Mouse (Mus musculus): ENCODE measurements around the gene Vezf1. TPM values are rescaled to one million over a fixed set of nuclear protein-coding genes. Genes with fewer than 3 reads are reported as not detected.

Gene Vezf1
- total and polyA plus RNA-seq, 3 experiments: 7.4 to 11.4 (median 9.8) TPM

DNA sequence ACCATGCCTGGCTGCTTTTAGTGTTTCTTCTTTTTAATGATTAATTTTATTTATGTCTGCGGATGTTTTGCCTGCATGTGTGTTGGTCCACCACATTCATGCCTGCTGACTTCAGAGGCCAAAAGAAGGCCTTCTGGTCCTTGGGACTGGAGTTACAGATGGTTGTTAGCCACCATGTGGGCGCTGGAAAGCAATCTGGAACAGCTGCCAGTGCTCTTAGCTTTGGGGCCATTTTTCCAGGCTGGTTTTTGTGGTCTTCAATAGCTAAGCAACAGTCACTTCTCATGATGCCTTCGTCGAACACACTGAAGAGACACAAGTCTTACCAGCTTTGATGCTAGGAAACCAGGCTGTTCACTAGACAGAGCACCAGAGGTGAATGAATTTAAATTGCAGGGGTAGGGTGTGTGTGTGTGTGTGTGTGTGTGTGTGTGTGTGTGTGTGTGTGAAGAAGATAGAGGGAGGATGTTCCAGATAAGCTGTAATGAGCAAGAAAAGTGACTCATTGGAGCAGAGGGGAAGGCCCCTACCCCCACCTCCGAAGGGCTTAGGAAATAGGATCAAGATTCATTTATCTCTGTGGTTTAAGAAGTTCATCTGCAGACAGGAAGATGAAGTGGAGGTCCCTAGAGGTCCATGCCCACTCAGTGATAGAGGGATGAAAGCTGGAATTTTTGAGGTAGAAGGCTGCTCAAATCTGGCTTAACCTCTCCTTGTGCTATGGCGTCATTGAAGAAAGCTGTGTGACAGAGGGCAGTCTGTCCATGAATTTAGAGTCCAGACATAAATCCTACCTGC is 37.6 kb downstream of the Vezf1 start (continued):
- TF ChIP-seq POLR2AphosphoS2 (IDR thresholded peaks at IDR 0.05; ENCODE audit: low read depth, low read length): no peak

DNA sequence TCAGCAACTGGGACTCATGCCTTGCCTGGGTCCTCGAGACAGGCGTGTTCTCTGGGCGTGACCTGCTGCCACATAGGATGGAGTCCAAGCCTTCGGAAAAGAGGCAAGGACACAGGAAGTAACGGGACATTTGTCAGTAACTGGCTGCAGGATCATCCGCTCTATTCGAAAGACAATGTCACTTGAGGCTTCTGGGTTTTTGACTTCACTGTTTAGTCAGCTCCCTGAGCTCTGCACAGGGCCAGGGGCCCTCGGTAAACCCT is 38.1 kb downstream of the Vezf1 start:
- dilution Hi-C loops (cut with MboI; ENCODE audit: extremely low pct_ligation_motif_present, extremely low pct_unique_long_range_greater_than_20kb, low sequenced_read_pairs) (no loop called here), in situ Hi-C loops (cut with MboI; ENCODE audit: low pct_ligation_motif_present, low pct_unique_long_range_greater_than_20kb, low sequenced_read_pairs) (no loop called here)
- H3K4me2 ChIP-seq (ENCODE audit: insufficient read depth, low read depth, poor library complexity, severe bottlenecking): no peak overlapping the region
- no peak overlapping the region for H3K27ac ChIP-seq (ENCODE audit: insufficient read depth, low read depth)
- peaks cover 51 to 85% of the 10 kb centered on the region in 2 experiments for H3K4me1 ChIP-seq (ENCODE audit: control insufficient read depth in 1 of 2, insufficient read depth in 2 of 2)
- H3K36me3 ChIP-seq (replicated peaks in 1 of 2; ENCODE audit: control insufficient read depth in 1 of 2, insufficient read depth in 1 of 2, low read length in 1 of 2): no peaks in the 10 kb centered on the region
- H3K9ac ChIP-seq (ENCODE audit: insufficient read depth, low read depth): no peak overlapping the region
- H3K4me3 ChIP-seq (replicated peaks in 1 of 3; ENCODE audit: low read depth in 2 of 3, low read length in 2 of 3, poor library complexity in 1 of 3): no peak overlapping the region
- no peaks in the 10 kb centered on the region for H3K9me3 ChIP-seq (replicated peaks; ENCODE audit: low read length)
- DNase-seq (ENCODE audit: extremely low read depth): no peak
- no peaks in the 10 kb centered on the region for H3K79me2 ChIP-seq (replicated peaks; ENCODE audit: control insufficient read depth, extremely low read depth, insufficient read depth, poor library complexity, severe bottlenecking)
- TF ChIP-seq ZMIZ1 (IDR thresholded peaks at IDR 0.05; ENCODE audit: low read depth, low read length) (no peak), MAX (IDR thresholded peaks at IDR 0.05; ENCODE audit: low read length) (no peak), CHD1 (IDR thresholded peaks at IDR 0.05; ENCODE audit: low read depth, low read length) (no peak), KAT2A (IDR thresholded peaks at IDR 0.05; ENCODE audit: insufficient replicate concordance, low read length) (no peak), IRF4 (IDR thresholded peaks at IDR 0.05; ENCODE audit: low read depth, low read length) (no peak), HCFC1 (IDR thresholded peaks at IDR 0.05; ENCODE audit: low read depth, low read length) (no peak), RCOR1 (conservative IDR thresholded peaks at IDR 0.05; ENCODE audit: low read depth, low read length) (no peak), UBTF (IDR thresholded peaks at IDR 0.05; ENCODE audit: low read depth, low read length) (no peak), TCF12 (IDR thresholded peaks at IDR 0.05; ENCODE audit: low read depth, low read length) (no peak), USF2 (conservative IDR thresholded peaks at IDR 0.05; ENCODE audit: low read depth, low read length) (no peak), SIN3A (IDR thresholded peaks at IDR 0.05; ENCODE audit: low read length) (no peak), RAD21 (IDR thresholded peaks at IDR 0.05; ENCODE audit: low read depth, low read length) (no peak), CTCF (conservative IDR thresholded peaks at IDR 0.05 in 1 of 2, IDR thresholded peaks at IDR 0.05 in 1 of 2; ENCODE audit: low read depth in 2 of 2, low read length in 2 of 2) (no peak), USF1 (IDR thresholded peaks at IDR 0.05; ENCODE audit: low read depth, low read length) (no peak), MEF2A (IDR thresholded peaks at IDR 0.05; ENCODE audit: borderline replicate concordance, low read depth, low read length) (no peak), MAFK (IDR thresholded peaks at IDR 0.05; ENCODE audit: insufficient replicate concordance, low read length) (no peak)
- H3K27me3 ChIP-seq (replicated peaks): peaks cover 36% of the 10 kb centered on the region

DNA sequence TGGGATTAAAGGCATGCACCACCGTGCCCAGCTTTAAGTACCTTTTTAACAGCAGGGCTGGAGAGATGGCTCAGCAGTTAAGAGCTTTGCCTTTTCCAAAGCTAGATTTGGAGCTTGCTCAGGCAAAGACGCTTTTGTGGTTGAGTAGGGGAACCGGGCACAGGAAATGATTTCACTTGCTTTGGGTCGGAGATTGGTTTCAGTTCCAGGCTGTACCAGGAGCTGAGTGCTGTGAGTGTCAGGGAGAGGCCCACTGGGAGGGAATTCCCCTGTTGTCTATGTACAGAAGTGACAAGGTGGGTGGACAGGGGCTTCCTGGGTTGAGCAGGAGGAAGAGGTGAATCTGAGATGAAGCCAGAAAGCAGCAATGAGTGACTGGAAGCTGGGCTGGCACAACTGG is 39.3 kb downstream of the Vezf1 start:
- dilution Hi-C loops (cut with MboI; ENCODE audit: extremely low pct_ligation_motif_present, extremely low pct_unique_long_range_greater_than_20kb, low sequenced_read_pairs) (no loop called here), in situ Hi-C loops (cut with MboI; ENCODE audit: low pct_ligation_motif_present, low pct_unique_long_range_greater_than_20kb, low sequenced_read_pairs) (no loop called here)
- Histone ChIP-seq H3K79me2 (replicated peaks; ENCODE audit: control insufficient read depth, extremely low read depth, insufficient read depth, poor library complexity, severe bottlenecking) (no peaks in the 10 kb centered on the region), H3K27ac (ENCODE audit: insufficient read depth, low read depth) (no peak overlapping the region), H3K4me3 (replicated peaks in 1 of 3; ENCODE audit: low read depth in 2 of 3, low read length in 2 of 3, poor library complexity in 1 of 3) (no peak overlapping the region), H3K9me3 (replicated peaks; ENCODE audit: low read length) (no peaks in the 10 kb centered on the region), H3K9ac (ENCODE audit: insufficient read depth, low read depth) (no peak overlapping the region), H3K27me3 (replicated peaks) (peaks cover 25% of the 10 kb centered on the region), H3K36me3 (replicated peaks in 1 of 2; ENCODE audit: control insufficient read depth in 1 of 2, insufficient read depth in 1 of 2, low read length in 1 of 2) (no peaks in the 10 kb centered on the region), H3K4me2 (ENCODE audit: insufficient read depth, low read depth, poor library complexity, severe bottlenecking) (peak overlapping the region; percentile 31), H3K4me1 (ENCODE audit: control insufficient read depth in 1 of 2, insufficient read depth in 2 of 2) (peaks cover 54 to 95% of the 10 kb centered on the region in 2 experiments)
- DNase-seq (ENCODE audit: extremely low read depth): peak; percentile 98
- TF ChIP-seq CHD1 (IDR thresholded peaks at IDR 0.05; ENCODE audit: low read depth, low read length) (no peak), EP300 (IDR thresholded peaks at IDR 0.05; ENCODE audit: low read length) (peak; percentile 99), RAD21 (IDR thresholded peaks at IDR 0.05; ENCODE audit: low read depth, low read length) (peak; percentile 13; the same call in 1 of the 2 replicates), PAX5 (IDR thresholded peaks at IDR 0.05; ENCODE audit: low read length) (no peak), POLR2A (IDR thresholded peaks at IDR 0.05; ENCODE audit: low read depth, low read length) (no peak; the same call in 1 of the 2 replicates), SIN3A (IDR thresholded peaks at IDR 0.05; ENCODE audit: low read length) (peak; percentile 94), KAT2A (IDR thresholded peaks at IDR 0.05; ENCODE audit: insufficient replicate concordance, low read length) (0 out of 2 replicates have a peak, but pooled peaks have one; percentile 64), E2F4 (IDR thresholded peaks at IDR 0.05; ENCODE audit: insufficient replicate concordance, low read depth, low read length) (no peak), POLR2AphosphoS2 (IDR thresholded peaks at IDR 0.05; ENCODE audit: low read depth, low read length) (peak; percentile 36; the same call in 1 of the 2 replicates), TBP (conservative IDR thresholded peaks at IDR 0.05; ENCODE audit: low read depth, low read length) (no peak), CTCF (conservative IDR thresholded peaks at IDR 0.05 in 1 of 2, IDR thresholded peaks at IDR 0.05 in 1 of 2; ENCODE audit: low read depth in 2 of 2, low read length in 2 of 2) (no peak), USF1 (IDR thresholded peaks at IDR 0.05; ENCODE audit: low read depth, low read length) (no peak), ZMIZ1 (IDR thresholded peaks at IDR 0.05; ENCODE audit: low read depth, low read length) (peak; percentile 76), ZKSCAN1 (IDR thresholded peaks at IDR 0.05; ENCODE audit: borderline replicate concordance, low read depth, low read length) (no peak), USF2 (conservative IDR thresholded peaks at IDR 0.05; ENCODE audit: low read depth, low read length) (no peak), BHLHE40 (IDR thresholded peaks at IDR 0.05; ENCODE audit: low read depth, low read length) (peak; percentile 93), CHD2 (IDR thresholded peaks at IDR 0.05; ENCODE audit: low read length) (peak; percentile 94), ELF1 (IDR thresholded peaks at IDR 0.05; ENCODE audit: low read depth, low read length) (peak; percentile 80), JUND (conservative IDR thresholded peaks at IDR 0.05; ENCODE audit: low read depth, low read length) (peak; percentile 91), GABPA (IDR thresholded peaks at IDR 0.05; ENCODE audit: insufficient replicate concordance, low read depth, low read length) (no peak)
